Mouse (Mus musculus) small intestine, adult 2 months (tissue): ENCODE results near the gene Uchl4. TPM values are rescaled to one million over a fixed set of nuclear protein-coding genes. Genes with fewer than 3 reads are reported as not detected.

ENCODE experiments used
- H3K27ac ChIP-seq: fragments of 200-500 bp; 2 replicates; pipeline ENCODE4 v1.5.1; 2012; ENCODE audit warnings: low read depth, low read length, control low read depth, inconsistent platforms; ENCODE audit not compliant: insufficient read depth
- H3K27me3 ChIP-seq: fragments of 200-500 bp; 2 replicates; pipeline ENCODE4 v1.6.1; 2012; ENCODE audit warnings: mild to moderate bottlenecking, moderate library complexity, low read length, inconsistent platforms; ENCODE audit not compliant: control insufficient read depth, insufficient read depth
- H3K36me3 ChIP-seq: fragments of 200-500 bp; 2 replicates; pipeline ENCODE4 v1.6.1; 2012; ENCODE audit warnings: mild to moderate bottlenecking, low read length, control low read depth, inconsistent platforms; ENCODE audit not compliant: control insufficient read depth, insufficient read depth
- H3K4me1 ChIP-seq: fragments of 200-500 bp; 2 replicates; pipeline ENCODE4 v1.6.1; 2012; ENCODE audit warnings: low read length, inconsistent platforms, mixed read lengths; ENCODE audit not compliant: control insufficient read depth, insufficient read depth, insufficient read length
- H3K4me3 ChIP-seq: fragments of 200-500 bp; 2 replicates; pipeline ENCODE4 v1.5.1; 2012; ENCODE audit warnings: low read depth, mild to moderate bottlenecking, control low read depth, inconsistent platforms, low read length, moderate library complexity
- CTCF ChIP-seq: fragments of 200-500 bp; IDR thresholded peaks from 2 replicates; pipeline ENCODE4 v1.5.1; 2012; ENCODE audit warnings: low read depth, mild to moderate bottlenecking, control low read depth, inconsistent platforms, low read length, moderate library complexity, mixed read lengths; ENCODE audit not compliant: insufficient replicate concordance, insufficient read length; ENCODE audit errors: extremely low read depth
- POLR2A ChIP-seq: fragments of 200-500 bp; IDR thresholded peaks from 2 replicates; pipeline ENCODE4 v1.6.1; 2012; ENCODE audit warnings: low read depth, mild to moderate bottlenecking, control low read depth, inconsistent platforms, low read length, moderate library complexity
- WGBS: fragments of 180-500 bp; shearing (Covaris S2); methylation state at CpG from one replicate; pipeline ENCODE4 v1.1.7; 2018; 5-methylcytosine and 5-hydroxymethylcytosine counted together
- polyA plus RNA-seq: library from polyadenylated mRNA; depleted of rRNA; stranded (reverse); fragments of >200 nt; gene quantifications from 2 replicates; pipeline ENCODE4 v1.2.3, GENCODE M21; 2012

Uchl4 gene
- polyA plus RNA-seq, 1 experiment, result not detected

- peak overlapping the region; percentile 57; the same call in 1 of the 2 replicates for H3K27ac ChIP-seq
- no peaks in the 10 kb centered on the region for H3K36me3 ChIP-seq
- no peak overlapping the region for H3K4me3 ChIP-seq
- peaks cover 20% of the 10 kb centered on the region for H3K4me1 ChIP-seq
- WGBS, result 88% methylated on average over 10 of the region's 10 CpGs
- no peaks in the 10 kb centered on the region for H3K27me3 ChIP-seq
- TF ChIP-seq CTCF (no peak), POLR2A (no peak)
These were observed 15.1 kb upstream of the Uchl4 start for GRCm38 (mm10) chr9:64219772-64220420.

GRCm38 (mm10) chr9:64220603-64221002 lies 14.4 kb upstream of the Uchl4 start:
- no peak for TF ChIP-seq CTCF
- no peak for TF ChIP-seq POLR2A
- Histone ChIP-seq H3K4me3 (no peak overlapping the region), H3K4me1 (peaks cover 20% of the 10 kb centered on the region), H3K27ac (peak overlapping the region; percentile 84), H3K36me3 (no peaks in the 10 kb centered on the region), H3K27me3 (no peaks in the 10 kb centered on the region)
- 24% methylated on average over 1 of the region's 1 CpGs for WGBS

- no peak overlapping the region for H3K4me3 ChIP-seq
- TF ChIP-seq POLR2A (no peak), CTCF (no peak)
- no peaks in the 10 kb centered on the region for H3K27me3 ChIP-seq
- H3K4me1 ChIP-seq, result peaks cover 24% of the 10 kb centered on the region; the same call in 1 of the 2 replicates
- H3K27ac ChIP-seq, result no peak overlapping the region
- WGBS, result 78% methylated on average over 4 of the region's 4 CpGs
- no peaks in the 10 kb centered on the region for H3K36me3 ChIP-seq
These were observed 13.5 kb upstream of the Uchl4 start for GRCm38 (mm10) chr9:64221480-64221879.

- TF ChIP-seq CTCF, result no peak
- no peak for TF ChIP-seq POLR2A
- H3K4me3 ChIP-seq, result no peak overlapping the region
- WGBS, result 87% methylated on average over 2 of the region's 2 CpGs
- no peaks in the 10 kb centered on the region for H3K36me3 ChIP-seq
- H3K27ac ChIP-seq, result peak overlapping the region; percentile 43; the same call in 1 of the 2 replicates
- no peaks in the 10 kb centered on the region for H3K27me3 ChIP-seq
- H3K4me1 ChIP-seq, result peaks cover 27% of the 10 kb centered on the region; the same call in 1 of the 2 replicates
These were observed 12.9 kb upstream of the Uchl4 start for GRCm38 (mm10) chr9:64222098-64222497.

GRCm38 (mm10) chr9:64225805-64226204 lies 9.2 kb upstream of the Uchl4 start:
- H3K4me1 ChIP-seq, result peaks cover 22% of the 10 kb centered on the region; the same call in 1 of the 2 replicates
- no peaks in the 10 kb centered on the region for H3K27me3 ChIP-seq
- H3K27ac ChIP-seq, result peak overlapping the region; percentile 45; the same call in 1 of the 2 replicates
- H3K36me3 ChIP-seq, result 0 out of 2 replicates have a peak, but pooled peaks cover 1% of the 10 kb centered on the region
- TF ChIP-seq CTCF (no peak), POLR2A (no peak)
- H3K4me3 ChIP-seq, result no peak overlapping the region

GRCm38 (mm10) chr9:64227736-64228135 lies 7.3 kb upstream of the Uchl4 start:
- Histone ChIP-seq H3K4me1 (peaks cover 13% of the 10 kb centered on the region; the same call in 1 of the 2 replicates), H3K4me3 (peak overlapping the region; percentile 18), H3K27ac (no peak overlapping the region), H3K27me3 (no peaks in the 10 kb centered on the region), H3K36me3 (0 out of 2 replicates have a peak, but pooled peaks cover 1% of the 10 kb centered on the region)
- no peak for TF ChIP-seq POLR2A
- TF ChIP-seq CTCF, result no peak
- 74% methylated on average over 12 of the region's 12 CpGs for WGBS

GRCm38 (mm10) chr9:64228972-64229371 lies 6.0 kb upstream of the Uchl4 start:
- H3K4me1 ChIP-seq, result peaks cover 10% of the 10 kb centered on the region; the same call in 1 of the 2 replicates
- H3K4me3 ChIP-seq, result no peak overlapping the region
- H3K36me3 ChIP-seq, result 0 out of 2 replicates have a peak, but pooled peaks cover 1% of the 10 kb centered on the region
- TF ChIP-seq POLR2A (no peak), CTCF (no peak)
- H3K27ac ChIP-seq, result no peak overlapping the region
- H3K27me3 ChIP-seq, result no peaks in the 10 kb centered on the region

GRCm38 (mm10) chr9:64231171-64231570 lies 3.8 kb upstream of the Uchl4 start:
- no peak for TF ChIP-seq POLR2A
- no peak for TF ChIP-seq CTCF
- WGBS, result 72% methylated on average over 5 of the region's 5 CpGs
- Histone ChIP-seq H3K27me3 (no peaks in the 10 kb centered on the region), H3K36me3 (peaks cover 3% of the 10 kb centered on the region; the same call in 1 of the 2 replicates), H3K4me1 (peaks cover 4% of the 10 kb centered on the region; the same call in 1 of the 2 replicates), H3K27ac (0 out of 2 replicates have a peak overlapping the region, but pooled peaks have one; percentile 12), H3K4me3 (no peak overlapping the region)
